Mouse (Mus musculus): ENCODE measurements around the gene Atp6v0c.
A peak's percentile ranks its signal among the peaks of the same experiment; 100 is the strongest.

GRCm38 (mm10) chr17:24205284-24205888 is 35.9 kb upstream of the Atp6v0c start, which contains the start of gene Tbc1d24:
- no peak for TF ChIP-seq CTCF (IDR thresholded peaks at IDR 0.05; ENCODE audit: insufficient read depth, low read length)
- peak; percentile 49; the same call in 1 of the 2 replicates for TF ChIP-seq POLR2A (IDR thresholded peaks at IDR 0.05; ENCODE audit: borderline replicate concordance, extremely low read depth, low read depth, low read length)

All from lung, adult 2 months (tissue).